Mouse (Mus musculus) cerebellum, postnatal 36 days (tissue): ENCODE data around the gene Esyt1.
"Not testable (repeated sequence)": the region's sequence is repeated elsewhere in the genome, so short reads cannot be mapped to it uniquely, and the experiment has no call there.

Experiments
- DNase-seq, 2 experiments: peaks; one replicate each; pipeline ENCODE4 v3.0.0; 2021 to 2022; ENCODE audit warnings: mixed read lengths in 2 of 2

Esyt1 gene

GRCm38 (mm10) chr10:128536266-128536940 lies 10.7 kb upstream of the Esyt1 start:
- DNase-seq, result peak; percentile 88 to 94

GRCm38 (mm10) chr10:128535624-128536265 lies 10.1 kb upstream of the Esyt1 start:
- DNase-seq, result no peak

- DNase-seq, result no peak
Measured at GRCm38 (mm10) chr10:128535206-128535605, 9.5 kb upstream of the Esyt1 start.

- DNase-seq, result no peak
Measured at GRCm38 (mm10) chr10:128526366-128527356, 990 bp upstream of the Esyt1 start.

GRCm38 (mm10) chr10:128524732-128525662 lies 674 bp downstream of the Esyt1 start:
- DNase-seq, result peak; percentile 46 to 50

GRCm38 (mm10) chr10:128524111-128524731 lies 1.4 kb downstream of the Esyt1 start:
- no peak for DNase-seq

- no peak for DNase-seq
Measured at GRCm38 (mm10) chr10:128522351-128522750, 3.3 kb downstream of the Esyt1 start.

- DNase-seq, result no peak
Measured at GRCm38 (mm10) chr10:128520591-128520990, 5.1 kb downstream of the Esyt1 start.

- peak; percentile 62 to 63 for DNase-seq
Measured at GRCm38 (mm10) chr10:128518833-128519232, 6.8 kb downstream of the Esyt1 start.

- DNase-seq, result no peak
Measured at GRCm38 (mm10) chr10:128516677-128517076, 9.0 kb downstream of the Esyt1 start.

GRCm38 (mm10) chr10:128516029-128516428 lies 9.6 kb downstream of the Esyt1 start:
- no peak for DNase-seq

GRCm38 (mm10) chr10:128515044-128515443 lies 10.6 kb downstream of the Esyt1 start:
- no peak for DNase-seq

GRCm38 (mm10) chr10:128511761-128512160 lies 13.9 kb downstream of the Esyt1 start:
- DNase-seq, result no peak

GRCm38 (mm10) chr10:128511189-128511588 lies 14.5 kb downstream of the Esyt1 start:
- DNase-seq, result no peak

- no peak for DNase-seq
Measured at GRCm38 (mm10) chr10:128510301-128510700, 15.4 kb downstream of the Esyt1 start.

GRCm38 (mm10) chr10:128509831-128510230 lies 15.8 kb downstream of the Esyt1 start:
- no peak for DNase-seq

- DNase-seq, result no peak
Measured at GRCm38 (mm10) chr10:128509203-128509602, 16.5 kb downstream of the Esyt1 start.

- DNase-seq, result no peak
Measured at GRCm38 (mm10) chr10:128508260-128508659, 17.4 kb downstream of the Esyt1 start.

GRCm38 (mm10) chr10:128505974-128506373 lies 19.7 kb downstream of the Esyt1 start:
- no peak for DNase-seq

GRCm38 (mm10) chr10:128505371-128505667 lies 20.4 kb downstream of the Esyt1 start:
- DNase-seq, result not testable (repeated sequence)

GRCm38 (mm10) chr10:128504641-128505370 lies 20.9 kb downstream of the Esyt1 start:
- no peak for DNase-seq
